Mouse (Mus musculus): ENCODE results near the gene Syt7. TPM values are rescaled to one million over a fixed set of nuclear protein-coding genes. Genes with fewer than 3 reads are reported as not detected.

Gene Syt7
- under 1 TPM in 1 of 2 experiments, not detected in 1; 0.17 TPM for polyA plus RNA-seq (2017; shearing (Covaris generic))

DNA sequence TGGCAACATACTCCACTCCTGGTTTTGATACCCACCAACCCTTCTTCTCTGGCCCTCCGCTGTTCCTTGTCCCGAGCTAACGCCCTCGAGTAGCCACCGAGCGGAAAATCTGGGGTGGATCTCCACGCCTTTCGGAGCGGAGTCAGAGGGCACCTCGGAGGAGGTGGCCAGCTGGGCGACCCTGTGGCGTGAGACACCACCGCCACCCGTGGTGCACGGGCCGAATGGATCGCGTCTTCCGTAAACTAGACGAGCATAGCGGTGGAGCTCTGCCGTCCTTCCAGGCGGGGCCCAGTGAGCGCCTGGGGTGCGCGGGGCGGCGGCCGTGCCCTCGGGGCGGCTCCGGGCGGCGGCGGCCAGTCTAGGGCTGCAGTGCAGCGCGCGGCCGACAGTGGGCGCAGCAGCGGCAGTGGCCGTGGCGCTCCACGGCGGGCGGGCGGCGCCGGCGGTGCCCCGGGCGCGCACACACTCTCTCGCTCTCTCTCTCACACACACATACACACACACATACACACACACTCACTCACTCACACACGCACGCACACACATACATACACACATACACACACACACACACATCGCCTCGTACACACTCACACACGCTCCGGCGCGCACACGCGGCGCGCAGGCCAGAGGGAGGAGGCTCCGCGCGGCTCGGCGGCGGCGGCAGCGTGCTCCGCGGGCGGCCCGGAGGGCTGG is at the start of gene Syt7:
Gene Syt7 (plus strand): TSS at position 476 of the 699 bp plus-strand sequence.

DNA sequence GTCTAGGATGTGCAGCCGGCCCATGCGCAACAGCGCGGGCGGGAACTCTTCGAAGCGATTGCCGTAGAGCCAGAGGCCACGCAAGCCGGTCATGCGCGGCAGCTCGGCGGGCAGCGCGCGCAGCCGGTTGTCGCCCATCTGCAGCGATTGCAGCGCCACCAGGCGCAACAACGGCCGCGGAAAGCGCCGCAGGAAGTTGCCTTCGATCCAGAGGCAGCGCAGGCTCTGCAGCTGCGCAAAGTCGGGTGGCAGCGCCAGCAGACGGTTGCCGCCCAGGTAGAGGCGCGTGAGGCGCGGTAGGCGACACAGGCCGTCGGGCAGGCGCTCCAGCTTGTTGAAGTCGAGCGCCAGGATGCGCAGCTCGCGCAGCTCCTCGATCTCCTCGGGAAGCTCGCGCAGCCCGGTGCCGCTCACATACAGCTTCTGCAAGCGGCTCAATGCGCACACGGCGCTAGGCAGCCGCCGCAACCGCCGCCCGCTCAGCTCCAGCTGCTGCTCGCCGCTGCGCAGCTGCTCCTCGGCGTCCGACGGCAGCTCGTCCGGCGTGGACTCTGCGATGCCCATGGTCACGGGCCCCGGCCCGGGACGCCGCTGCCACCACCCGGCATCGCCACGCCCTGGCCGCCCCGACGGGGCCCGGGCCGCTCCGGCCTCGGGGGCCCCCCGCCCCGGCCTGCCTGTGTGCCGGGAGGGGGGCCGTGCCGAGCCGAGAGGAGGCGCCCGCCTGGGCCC is 68.0 kb downstream of the Syt7 start, which contains the start of gene Lrrc10b:
Gene Lrrc10b (minus strand): TSS at position 722 of the 732 bp plus-strand sequence.

DNA sequence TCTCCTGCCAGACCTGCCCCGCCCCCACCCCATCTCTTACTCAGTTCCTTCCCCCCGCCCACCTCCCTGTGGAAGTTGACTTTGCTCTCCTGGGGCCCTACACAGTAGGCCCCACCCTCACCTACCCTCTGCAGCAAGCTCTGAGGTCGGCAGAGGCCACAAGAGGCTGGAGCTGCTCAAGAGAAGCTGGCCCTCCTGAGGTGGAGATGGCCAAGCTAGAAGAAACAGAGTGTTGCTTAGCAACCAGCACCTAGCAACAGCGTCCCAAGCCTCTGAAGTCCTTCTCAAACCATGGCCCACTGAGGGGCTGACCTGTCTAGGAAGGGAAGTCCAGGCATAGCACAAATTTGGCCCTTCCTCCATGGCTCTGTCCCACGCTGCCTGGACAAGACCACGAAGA is 93.8 kb downstream of the Syt7 start, which contains the start of gene Ppp1r32:
Gene Ppp1r32 (minus strand): TSS at position 226 of the 400 bp plus-strand sequence.

Other genes with a start within 250 kb of the Syt7 start
- 1 to 10 TPM; 4.6 to 7.1 TPM for gene Fads1, start 206.2 kb upstream of the Syt7 start, polyA plus RNA-seq (2017; shearing (Covaris generic))
- gene Tmem258, start 185.1 kb upstream of the Syt7 start, polyA plus RNA-seq (2017; shearing (Covaris generic)), result 100 to 1,000 TPM; 330 to 343 TPM
- 10 to 100 TPM; 41.2 to 58.2 TPM for gene Fen1, start 184.9 kb upstream of the Syt7 start, polyA plus RNA-seq (2017; shearing (Covaris generic))
- under 1 TPM; 0.06 to 0.27 TPM for gene Myrf, start 148.3 kb upstream of the Syt7 start, polyA plus RNA-seq (2017; shearing (Covaris generic))
- gene Dagla, start 84.2 kb upstream of the Syt7 start, polyA plus RNA-seq (2017; shearing (Covaris generic)), result under 1 TPM; 0.14 to 0.18 TPM
- gene Lrrc10b, start 68.4 kb downstream of the Syt7 start, polyA plus RNA-seq (2017; shearing (Covaris generic)), result not detected
- under 1 TPM in 1 of 2 experiments, not detected in 1; 0.17 TPM for gene Ppp1r32, start 93.8 kb downstream of the Syt7 start, polyA plus RNA-seq (2017; shearing (Covaris generic))
- 10 to 100 TPM; 29.3 to 29.9 TPM for gene Cpsf7, start 136.2 kb downstream of the Syt7 start, polyA plus RNA-seq (2017; shearing (Covaris generic))
- 10 to 100 TPM; 81.5 to 85.0 TPM for gene Sdhaf2, start 137.1 kb downstream of the Syt7 start, polyA plus RNA-seq (2017; shearing (Covaris generic))
- gene Tmem216, start 167.1 kb downstream of the Syt7 start, polyA plus RNA-seq (2017; shearing (Covaris generic)), result 1 to 10 TPM; 6.3 to 8.8 TPM
- gene Cyb561a3, start 188.1 kb downstream of the Syt7 start, polyA plus RNA-seq (2017; shearing (Covaris generic)), result 10 to 100 TPM; 27.3 to 45.9 TPM
- 10 to 100 TPM; 13.4 to 17.6 TPM for gene Tmem138, start 188.3 kb downstream of the Syt7 start, polyA plus RNA-seq (2017; shearing (Covaris generic))
- gene Ddb1, start 216.2 kb downstream of the Syt7 start, polyA plus RNA-seq (2017; shearing (Covaris generic)), result 100 to 1,000 TPM; 120 to 148 TPM
- 10 to 100 TPM in 1 of 2 experiments, 1 to 10 TPM in 1; 8.9 to 11.9 TPM for gene Tkfc, start 216.6 kb downstream of the Syt7 start, polyA plus RNA-seq (2017; shearing (Covaris generic))
- gene Vwce, start 245.1 kb downstream of the Syt7 start, polyA plus RNA-seq (2017; shearing (Covaris generic)), result under 1 TPM in 1 of 2 experiments, not detected in 1; 0.38 TPM

Measured in activated CD4-positive, CD25-positive, alpha-beta regulatory T cell (primary cell).